In the genomic region with DNA sequence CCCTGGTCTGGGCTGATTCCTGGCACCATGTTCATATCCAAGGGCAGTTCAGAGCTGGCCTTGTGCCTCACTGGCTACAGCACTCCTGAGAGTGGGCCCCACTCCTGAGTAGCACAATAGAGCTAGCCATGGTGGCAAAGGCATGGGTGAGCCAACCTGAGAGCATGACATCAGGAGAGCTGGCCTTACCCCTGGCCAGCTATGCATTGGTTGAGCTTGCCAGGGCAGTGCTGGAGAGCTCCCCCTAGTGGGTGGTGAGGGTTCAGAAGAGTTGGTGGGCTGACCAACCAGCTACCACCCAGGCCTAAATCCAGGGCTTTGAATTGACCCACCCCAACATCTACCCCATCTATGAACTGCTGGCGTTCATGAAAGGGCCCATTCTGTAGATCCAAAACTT, we compare ENCODE assay signal across 10 mouse cellular contexts.
DNase-seq lines count a peak whose midpoint lies in the region; ATAC-seq and TF ChIP-seq lines count a peak whose summit lies in the region.
"Had no signal": no experiment of that assay in that cellular context is flagged by ENCODE, and none has a peak within 500 bp of the region (broad histone marks: within the 10 kb centered on the region; RNA-seq: fewer than 3 reads in every experiment).

No protein-coding gene starts in this region.

- peaks cover 5% of the 10 kb centered on the region for H3K27me3 ChIP-seq in E14TG2a.4 (ENCODE audit: insufficient read depth, low read length)
- no peaks in the 10 kb centered on the region for H3K27me3 ChIP-seq in hindbrain, embryonic 13.5 days
- H3K27me3 ChIP-seq: embryonic facial prominence, embryonic 15.5 days had no signal

- no peaks in the 10 kb centered on the region for H3K9me3 ChIP-seq in E14TG2a.4 (ENCODE audit: low read length)
- H3K9me3 ChIP-seq in hindbrain, embryonic 13.5 days, result no peaks in the 10 kb centered on the region
- H3K9me3 ChIP-seq: embryonic facial prominence, embryonic 15.5 days had no signal

- no peaks in the 10 kb centered on the region for H3K4me1 ChIP-seq in E14TG2a.4 (replicated peaks; ENCODE audit: low read depth, low read length)
- peaks cover 13% of the 10 kb centered on the region; the same call in 1 of the 2 replicates for H3K4me1 ChIP-seq in hindbrain, embryonic 13.5 days (replicated peaks)
- H3K4me1 ChIP-seq: embryonic facial prominence, embryonic 15.5 days had no signal

- H3K4me2 ChIP-seq in hindbrain, embryonic 13.5 days, result no peak overlapping the region
- H3K4me2 ChIP-seq: embryonic facial prominence, embryonic 15.5 days had no signal

- H3K36me3 ChIP-seq in E14TG2a.4 (ENCODE audit: insufficient read depth, low read length), result no peaks in the 10 kb centered on the region
- no peaks in the 10 kb centered on the region for H3K36me3 ChIP-seq in hindbrain, embryonic 13.5 days
- H3K36me3 ChIP-seq: embryonic facial prominence, embryonic 15.5 days had no signal

- 92% methylated on average over 1 of the region's 1 CpGs for WGBS in hindbrain, embryonic 13.5 days

- H3K9ac ChIP-seq in hindbrain, embryonic 13.5 days, result no peak overlapping the region
- H3K9ac ChIP-seq: embryonic facial prominence, embryonic 15.5 days had no signal

- no peak overlapping the region for H3K4me3 ChIP-seq in layer of hippocampus, adult 2 months
- no peak overlapping the region for H3K4me3 ChIP-seq in E14TG2a.4 (replicated peaks; ENCODE audit: low read length)
- no peak overlapping the region for H3K4me3 ChIP-seq in hindbrain, embryonic 13.5 days
- H3K4me3 ChIP-seq: embryonic facial prominence, embryonic 15.5 days had no signal

- ATAC-seq in megakaryocyte progenitor cell, adult 5-6 weeks (replicated peaks; ENCODE audit: poor library complexity), result 0 out of 2 replicates have a peak, but pooled peaks have one; percentile 34
- ATAC-seq in hindbrain, embryonic 13.5 days (ENCODE audit: low FRiP score), result no peak

- intact Hi-C loops in heart, postnatal 10 days (cut with DNase I), result no loop called here

- H3K27ac ChIP-seq in layer of hippocampus, adult 2 months, result no peak overlapping the region
- no peak overlapping the region for H3K27ac ChIP-seq in hindbrain, embryonic 13.5 days
- H3K27ac ChIP-seq: embryonic facial prominence, embryonic 15.5 days had no signal

- peak; percentile 65 for TF ChIP-seq CTCF in layer of hippocampus, adult 2 months (conservative IDR thresholded peaks at IDR 0.05)
- peak; percentile 44 for TF ChIP-seq CTCF in E14TG2a.4 (conservative IDR thresholded peaks at IDR 0.05; ENCODE audit: low read length)

- no peak for DNase-seq in layer of hippocampus, adult 2 months (ENCODE audit: low spot score in 2 of 2)
- no peak for DNase-seq in layer of hippocampus, adult 11-12 months (ENCODE audit: low spot score)
- DNase-seq in adrenal gland, postnatal 14 days, result peak; percentile 32
- DNase-seq in heart, postnatal 10 days, result no peak
- no peak for DNase-seq in right cerebral cortex, adult 18-20 months
- DNase-seq: cerebellum, adult 8-10 months had no signal
